Mouse (Mus musculus) retina, embryonic 14.5 days (tissue): ENCODE data around the gene Cpm.

Source experiments
- DNase-seq: peaks from one replicate; pipeline ENCODE4 v3.0.0-alpha.2; 2015; ENCODE audit warnings: low spot score

Gene Cpm

DNA sequence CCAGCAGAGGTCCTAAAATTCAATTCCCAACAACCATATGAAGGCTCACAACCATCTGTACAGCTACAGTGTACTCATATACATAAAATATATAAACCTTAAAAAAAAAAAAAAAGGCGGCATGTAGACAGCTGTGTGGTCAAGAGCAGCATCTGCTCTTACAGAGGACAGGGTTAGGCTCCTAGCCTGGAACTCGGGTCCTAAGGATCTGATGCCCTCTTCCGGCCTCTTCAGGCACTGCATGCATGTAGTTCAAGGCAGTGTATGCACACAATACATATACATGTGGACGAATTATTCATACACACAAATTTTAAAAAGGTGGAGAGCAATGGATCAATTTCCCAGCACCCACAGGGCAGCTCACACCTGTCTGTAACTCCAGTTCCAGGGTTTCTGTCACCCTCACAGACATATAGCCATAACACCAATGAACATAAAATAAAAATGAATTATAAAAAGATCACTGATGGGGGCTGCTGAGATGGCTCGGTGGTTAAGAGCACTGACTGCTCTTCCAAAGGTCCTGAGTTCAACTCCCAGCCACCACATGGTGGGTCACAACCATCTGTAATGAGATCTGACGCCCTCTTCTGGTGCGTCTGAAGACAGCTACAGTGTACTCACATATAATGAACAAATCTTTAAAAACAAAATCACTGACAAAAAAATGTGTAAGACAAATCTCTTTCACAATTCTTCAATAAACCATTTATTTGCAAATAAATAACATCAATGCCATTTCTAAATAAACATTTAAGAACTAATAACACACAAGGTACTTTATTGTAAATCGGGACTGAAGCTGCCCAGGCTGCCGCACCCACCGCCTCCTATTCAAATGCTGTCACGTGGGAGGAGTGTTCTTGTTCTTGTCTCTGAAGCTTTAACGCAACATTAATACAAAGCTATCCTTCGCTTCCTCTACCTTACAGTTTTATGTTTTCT, 59.2 kb downstream of the Cpm start:
- DNase-seq: peak; percentile 23

- no peak for DNase-seq
Observed at GRCm38 (mm10) chr10:117689297-117690100, 60.2 kb downstream of the Cpm start.

GRCm38 (mm10) chr10:117690101-117690352, 60.7 kb downstream of the Cpm start:
- DNase-seq: no peak

- no peak for DNase-seq
Observed at GRCm38 (mm10) chr10:117690770-117691296, 61.5 kb downstream of the Cpm start.

GRCm38 (mm10) chr10:117691389-117691968, 62.2 kb downstream of the Cpm start:
- DNase-seq: no peak

GRCm38 (mm10) chr10:117692173-117692572, 62.9 kb downstream of the Cpm start:
- DNase-seq: no peak

GRCm38 (mm10) chr10:117692953-117693352, 63.7 kb downstream of the Cpm start:
- no peak for DNase-seq

DNA sequence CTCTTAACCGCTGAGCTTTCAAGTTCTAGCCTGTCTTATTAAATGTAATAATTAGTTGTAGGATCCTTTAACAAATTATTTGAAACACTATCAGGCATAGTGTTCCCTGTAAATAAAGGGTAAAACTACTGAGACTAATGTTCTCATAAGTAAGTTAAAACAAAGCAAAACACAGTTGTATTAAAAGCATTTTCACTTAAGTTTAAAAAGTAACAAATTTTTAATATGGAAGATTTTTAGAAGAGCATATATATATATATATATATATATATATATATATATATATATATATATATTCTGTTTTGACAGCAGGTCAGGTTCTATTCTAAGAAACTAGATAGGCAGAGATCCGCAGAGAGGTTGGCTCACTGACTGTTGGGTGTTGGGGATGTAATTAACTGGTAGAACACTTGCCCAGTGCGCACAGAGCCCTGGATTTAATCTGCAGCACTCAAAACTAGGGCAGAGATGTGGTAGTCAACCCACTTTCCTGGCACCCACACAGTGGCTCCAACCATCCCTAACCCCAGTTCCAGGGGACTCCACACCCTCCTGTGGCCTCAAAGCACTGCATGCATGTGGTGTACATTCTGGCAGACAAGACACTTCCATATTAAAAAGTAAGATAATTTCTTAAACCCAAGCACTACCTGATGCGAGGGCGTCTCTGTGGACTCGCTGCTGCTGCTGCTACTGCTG, 65.1 kb downstream of the Cpm start:
- no peak for DNase-seq

GRCm38 (mm10) chr10:117695027-117695426, 65.7 kb downstream of the Cpm start:
- DNase-seq: no peak

GRCm38 (mm10) chr10:117695605-117696004, 66.3 kb downstream of the Cpm start:
- DNase-seq: no peak

GRCm38 (mm10) chr10:117696021-117696826, 66.9 kb downstream of the Cpm start:
- DNase-seq: no peak

GRCm38 (mm10) chr10:117696827-117697560, 67.7 kb downstream of the Cpm start:
- DNase-seq: no peak

DNA sequence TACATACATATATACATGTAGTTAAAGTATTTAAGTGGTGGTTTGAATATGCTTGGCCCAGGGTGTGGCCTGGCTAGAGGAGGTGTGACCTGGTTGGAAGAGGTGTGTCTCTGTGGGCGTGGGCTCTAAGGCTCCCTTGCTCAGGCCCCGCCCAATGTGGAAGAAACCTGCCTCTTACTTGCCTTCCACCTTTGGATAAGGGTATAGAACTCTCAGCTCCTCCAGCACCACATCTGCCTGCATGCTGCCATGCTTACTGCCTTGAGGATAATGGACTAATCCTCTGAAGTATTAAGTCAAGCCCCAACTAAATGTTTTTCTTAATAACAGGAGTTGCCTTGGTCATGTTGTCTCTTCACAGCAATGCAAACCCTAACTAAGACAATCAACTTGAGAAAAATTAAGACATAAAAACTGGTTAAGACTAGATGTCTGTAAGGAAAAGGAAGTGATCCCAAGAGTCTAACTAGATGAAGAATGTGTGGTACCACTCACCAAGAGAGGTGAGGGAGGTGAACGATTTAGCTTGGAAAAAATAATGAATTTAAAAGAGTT, 68.3 kb downstream of the Cpm start:
- no peak for DNase-seq

DNA sequence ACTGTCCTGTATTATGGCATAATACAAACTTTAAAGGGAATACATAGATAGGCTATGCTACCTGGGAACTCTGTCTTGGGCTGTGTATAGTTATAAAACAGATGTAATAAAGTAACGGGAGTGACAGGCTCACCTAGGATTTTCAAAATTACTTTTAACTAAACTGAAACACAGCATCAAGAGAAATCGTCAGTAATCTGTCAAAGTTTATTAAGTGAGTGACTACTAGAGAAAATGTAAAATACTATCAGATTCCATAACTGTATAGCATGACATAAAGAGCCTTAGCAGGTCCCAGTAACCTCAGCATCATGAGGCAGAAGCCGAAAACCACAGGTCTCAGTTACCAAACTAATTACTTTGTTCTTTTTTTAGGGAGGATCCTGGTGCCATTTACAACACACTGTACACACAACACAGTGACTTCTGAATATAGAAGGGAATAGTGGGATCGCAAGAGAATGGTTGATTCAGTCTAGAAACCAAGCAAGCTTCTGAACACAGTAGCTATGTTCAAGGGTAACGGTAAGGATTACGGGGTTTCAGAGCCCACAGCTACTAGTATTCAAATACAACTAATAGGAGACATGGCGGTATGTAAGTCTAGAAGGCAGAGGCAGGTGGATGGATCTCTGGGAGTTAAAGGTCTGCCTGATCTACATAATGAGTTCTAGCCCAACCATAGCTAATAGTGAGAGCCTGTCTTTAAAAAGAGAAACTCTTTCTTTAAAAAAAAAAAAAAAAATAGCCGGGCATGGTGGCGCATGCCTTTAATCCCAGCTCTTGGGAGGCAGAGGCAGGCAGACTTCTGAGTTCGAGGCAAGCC, 69.2 kb downstream of the Cpm start:
- no peak for DNase-seq

GRCm38 (mm10) chr10:117699914-117700313, 70.6 kb downstream of the Cpm start:
- DNase-seq: no peak

- no peak for DNase-seq
Observed at GRCm38 (mm10) chr10:117700450-117700849, 71.2 kb downstream of the Cpm start.

- DNase-seq: no peak
Observed at GRCm38 (mm10) chr10:117701034-117701829, 71.9 kb downstream of the Cpm start.
